Mouse (Mus musculus): ENCODE measurements around the gene Slc17a7.

DNA sequence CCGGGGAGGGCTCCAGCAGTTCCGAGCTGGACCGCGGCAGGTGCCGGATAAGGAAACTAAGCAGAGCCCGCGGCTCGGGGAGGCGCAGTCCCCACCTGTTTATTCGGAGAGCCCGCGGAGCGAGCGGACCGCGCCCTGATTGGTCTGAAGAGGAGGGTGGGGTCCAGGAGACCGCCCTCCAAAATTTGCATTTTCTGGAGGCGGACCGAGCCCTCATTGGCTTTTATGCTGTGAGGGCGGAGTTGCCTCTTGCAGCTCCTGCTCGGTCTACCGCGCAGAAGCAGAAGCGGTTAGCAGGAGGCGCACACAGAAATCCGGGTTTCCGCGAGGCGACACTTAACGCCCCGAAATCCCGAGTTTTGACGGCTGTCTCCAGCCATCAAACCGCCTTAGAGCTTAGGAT, 18.5 kb downstream of the Slc17a7 start:
- TF ChIP-seq GATA1 (IDR thresholded peaks at IDR 0.05; ENCODE audit: low read length) (no peak), TAL1 (IDR thresholded peaks at IDR 0.05; ENCODE audit: low read length) (no peak)
